Comparison of ENCODE assay signal across 16 mouse cellular contexts in genomic region chr11:103050153-103050552, GRCm38 (mm10). TPM values are rescaled to one million over a fixed set of nuclear protein-coding genes. Genes with fewer than 3 reads are reported as not detected.
A peak's percentile ranks its signal among the peaks of the same experiment; 100 is the strongest.
DNase-seq lines count a peak whose midpoint lies in the region; ATAC-seq lines count a peak whose summit lies in the region.
"Had no signal": no experiment of that assay in that cellular context is flagged by ENCODE, and none has a peak within 500 bp of the region (broad histone marks: within the 10 kb centered on the region; RNA-seq: fewer than 3 reads in every experiment).

No protein-coding gene starts in this region.

- ATAC-seq in hindbrain, embryonic 13.5 days (ENCODE audit: low FRiP score) = no peak
- ATAC-seq in kidney, embryonic 16.5 days (ENCODE audit: low FRiP score, low TSS enrichment) = no peak
- ATAC-seq: Patski had no signal

- H3K27me3 ChIP-seq in hindbrain, embryonic 13.5 days = no peaks in the 10 kb centered on the region
- no peaks in the 10 kb centered on the region for H3K27me3 ChIP-seq in kidney, embryonic 16.5 days (ENCODE audit: insufficient read depth, low read length)
- H3K27me3 ChIP-seq: limb, embryonic 15.5 days; lung, embryonic 15.5 days; megakaryocyte, embryonic 14.5 days; Patski had no signal

- no peak overlapping the region for H3K4me2 ChIP-seq in hindbrain, embryonic 13.5 days
- H3K4me2 ChIP-seq in kidney, embryonic 16.5 days (replicated peaks; ENCODE audit: low read depth, low read length) = no peak overlapping the region
- H3K4me2 ChIP-seq: hindbrain, embryonic 14.5 days; limb, embryonic 15.5 days; lung, embryonic 15.5 days had no signal

- intact Hi-C loops in gastrocnemius, postnatal 14 days (cut with DNase I; ENCODE audit: low total_unique reads) = loop anchor here (10.0 kb wide), 1 partner anchor 145 kb away; the partner anchor contains the start of gene Gfap

- no peak overlapping the region for H3K9ac ChIP-seq in hindbrain, embryonic 13.5 days
- no peak overlapping the region for H3K9ac ChIP-seq in kidney, embryonic 16.5 days (replicated peaks; ENCODE audit: low read length)
- H3K9ac ChIP-seq: hindbrain, embryonic 14.5 days; limb, embryonic 15.5 days; lung, embryonic 15.5 days had no signal

- DNase-seq in heart, adult 18-20 months = peak; percentile 58 to 66
- DNase-seq in heart, adult 8-10 months (ENCODE audit: low spot score) = no peak
- DNase-seq in Muller cell, postnatal 12 days (ENCODE audit: inconsistent ontology term) = peak; percentile 61
- peak; percentile 63 for DNase-seq in cerebellum, adult 9-10 months
- peak; percentile 62 for DNase-seq in gastrocnemius, postnatal 14 days
- DNase-seq in frontal cortex, postnatal 25 days (ENCODE audit: low spot score in 2 of 2) = no peak
- DNase-seq: embryo, embryonic 11 days; kidney, adult 11 months; kidney, postnatal 4 days had no signal

- H3K27ac ChIP-seq in hindbrain, embryonic 13.5 days = no peak overlapping the region
- no peak overlapping the region for H3K27ac ChIP-seq in kidney, embryonic 16.5 days (ENCODE audit: low read length)
- H3K27ac ChIP-seq: hindbrain, embryonic 14.5 days; limb, embryonic 15.5 days; lung, embryonic 15.5 days had no signal

- H3K4me3 ChIP-seq in hindbrain, embryonic 13.5 days = no peak overlapping the region
- no peak overlapping the region for H3K4me3 ChIP-seq in kidney, embryonic 16.5 days (ENCODE audit: low read length)
- H3K4me3 ChIP-seq: limb, embryonic 15.5 days; lung, embryonic 15.5 days; megakaryocyte, embryonic 14.5 days had no signal

- no peaks in the 10 kb centered on the region for H3K9me3 ChIP-seq in hindbrain, embryonic 13.5 days
- no peaks in the 10 kb centered on the region for H3K9me3 ChIP-seq in kidney, embryonic 16.5 days (ENCODE audit: low read length)
- H3K9me3 ChIP-seq: limb, embryonic 15.5 days; lung, embryonic 15.5 days; megakaryocyte, embryonic 14.5 days had no signal

- peaks cover 65% of the 10 kb centered on the region for H3K36me3 ChIP-seq in hindbrain, embryonic 13.5 days
- H3K36me3 ChIP-seq in kidney, embryonic 16.5 days (ENCODE audit: insufficient read depth, low read length) = peaks cover 40% of the 10 kb centered on the region

- no peaks in the 10 kb centered on the region for H3K4me1 ChIP-seq in hindbrain, embryonic 13.5 days (replicated peaks)
- no peaks in the 10 kb centered on the region for H3K4me1 ChIP-seq in kidney, embryonic 16.5 days (ENCODE audit: insufficient read depth, low read length)
- H3K4me1 ChIP-seq: limb, embryonic 15.5 days; lung, embryonic 15.5 days had no signal

- 94% methylated on average over 9 of the region's 9 CpGs for WGBS in hindbrain, embryonic 13.5 days
- 89% methylated on average over 9 of the region's 9 CpGs for WGBS in kidney, embryonic 16.5 days

RNA-seq across cellular contexts. Expression of gene Dcakd, which starts 22.0 kb away (rescaled TPM):
- 10 to 100 TPM; 60.9 to 72.9 TPM for total RNA-seq in heart, adult 18-20 months (2021)
- total RNA-seq in heart, adult 8-10 months (2022) = 10 to 100 TPM; 54.2 to 95.5 (median 77.9) TPM
- total RNA-seq in gastrocnemius, postnatal 14 days (2021) = 10 to 100 TPM; 22.8 to 30.0 TPM
- polyA plus RNA-seq in hindbrain, embryonic 13.5 days (2015; fragmentation: Nextera tagmentation; extraction: Ambion mirVana) = 164 and 165 TPM in 2 replicates
- polyA plus RNA-seq in kidney, embryonic 16.5 days (2015; fragmentation: Nextera tagmentation; extraction: Ambion mirVana) = 161 and 201 TPM in 2 replicates

RNA-seq across cellular contexts. Expression of gene Nmt1, which starts 22.2 kb away (rescaled TPM):
- total RNA-seq in heart, adult 18-20 months (2021) = 10 to 100 TPM; 67.5 to 74.8 TPM
- 10 to 100 TPM; 67.2 to 74.7 (median 70.0) TPM for total RNA-seq in heart, adult 8-10 months (2022)
- 10 to 100 TPM; 42.8 to 44.0 TPM for total RNA-seq in gastrocnemius, postnatal 14 days (2021)
- polyA plus RNA-seq in hindbrain, embryonic 13.5 days (2015; fragmentation: Nextera tagmentation; extraction: Ambion mirVana) = 37.8 and 44.5 TPM in 2 replicates
- 50.7 and 51.9 TPM in 2 replicates for polyA plus RNA-seq in kidney, embryonic 16.5 days (2015; fragmentation: Nextera tagmentation; extraction: Ambion mirVana)

RNA-seq across cellular contexts. Expression of gene Plcd3, which starts 51.3 kb away (rescaled TPM):
- total RNA-seq in heart, adult 18-20 months (2021) = 10 to 100 TPM; 11.0 to 14.5 TPM
- total RNA-seq in heart, adult 8-10 months (2022) = 10 to 100 TPM; 10.7 to 19.1 (median 12.1) TPM
- total RNA-seq in gastrocnemius, postnatal 14 days (2021) = 1 to 10 TPM; 4.5 TPM
- 1.5 and 1.9 TPM in 2 replicates for polyA plus RNA-seq in hindbrain, embryonic 13.5 days (2015; fragmentation: Nextera tagmentation; extraction: Ambion mirVana)
- 8.2 and 8.7 TPM in 2 replicates for polyA plus RNA-seq in kidney, embryonic 16.5 days (2015; fragmentation: Nextera tagmentation; extraction: Ambion mirVana)

RNA-seq across cellular contexts. Expression of gene Acbd4, which starts 51.3 kb away (rescaled TPM):
- total RNA-seq in heart, adult 18-20 months (2021) = 10 to 100 TPM; 28.6 to 41.4 TPM
- 10 to 100 TPM; 24.1 to 39.8 (median 32.0) TPM for total RNA-seq in heart, adult 8-10 months (2022)
- 10 to 100 TPM; 30.0 to 35.7 TPM for total RNA-seq in gastrocnemius, postnatal 14 days (2021)
- 7.3 and 9.0 TPM in 2 replicates for polyA plus RNA-seq in hindbrain, embryonic 13.5 days (2015; fragmentation: Nextera tagmentation; extraction: Ambion mirVana)
- 28.7 and 29.9 TPM in 2 replicates for polyA plus RNA-seq in kidney, embryonic 16.5 days (2015; fragmentation: Nextera tagmentation; extraction: Ambion mirVana)

Comparison
In these comparisons a context has a peak if more than half of its experiments do, and no peak if none do; other contexts are left out.
1. DNase-seq: peak in heart, adult 18-20 months (2 of 2), Muller cell, postnatal 12 days (single experiment), cerebellum, adult 9-10 months (single experiment) and gastrocnemius, postnatal 14 days (single experiment); none in heart, adult 8-10 months (single experiment) and frontal cortex, postnatal 25 days (0 of 2).